Mouse (Mus musculus) limb, embryonic 14.5 days (tissue): Measurements from ENCODE around the gene Fermt1. TPM values are rescaled to one million over a fixed set of nuclear protein-coding genes. Genes with fewer than 3 reads are reported as not detected.

ENCODE experiments used
- ATAC-seq: fragments of 200-750 bp; cut with Nextera tagmentation; 2 replicates; pipeline ENCODE4 v1.8.0; 2017; ENCODE audit warnings: low read depth, moderate number of reproducible peaks, moderate TSS enrichment; ENCODE audit not compliant: low FRiP score
- DNase-seq: peaks from one replicate; pipeline ENCODE4 v3.0.0-alpha.2; 2015; ENCODE audit warnings: low spot score
- H3K27ac ChIP-seq: fragments of 300-500 bp; sonication (generic); replicated peaks from 2 replicates; pipeline ENCODE4 v1.5.1; 2014; ENCODE audit warnings: low read depth, mild to moderate bottlenecking, low read length, moderate library complexity, mixed read lengths
- H3K27me3 ChIP-seq: fragments of 300-500 bp; sonication (generic); 2 replicates; pipeline ENCODE4 v1.6.1; 2014; ENCODE audit warnings: low read length, mixed read lengths; ENCODE audit not compliant: control insufficient read depth, insufficient read depth
- H3K36me3 ChIP-seq: fragments of 300-500 bp; sonication (generic); 2 replicates; pipeline ENCODE4 v1.6.1; 2014; ENCODE audit warnings: mild to moderate bottlenecking, low read length, moderate library complexity, mixed read lengths; ENCODE audit not compliant: control insufficient read depth, insufficient read depth
- H3K4me1 ChIP-seq: fragments of 300-500 bp; sonication (generic); 2 replicates; pipeline ENCODE4 v1.6.1; 2014; ENCODE audit warnings: antibody characterized with exemption, low read length, mixed read lengths; ENCODE audit not compliant: control insufficient read depth, insufficient read depth
- H3K4me2 ChIP-seq: fragments of 300-500 bp; sonication (generic); replicated peaks from 2 replicates; pipeline ENCODE4 v1.6.1; 2014; ENCODE audit warnings: low read depth, mild to moderate bottlenecking, low read length, moderate library complexity; ENCODE audit not compliant: severe bottlenecking
- H3K4me3 ChIP-seq: fragments of 300-500 bp; sonication (generic); replicated peaks from 2 replicates; pipeline ENCODE4 v1.5.1; 2014; ENCODE audit warnings: low read length
- H3K9ac ChIP-seq: fragments of 300-500 bp; sonication (generic); 2 replicates; pipeline ENCODE4 v1.6.1; 2014; ENCODE audit warnings: mild to moderate bottlenecking, low read depth, low read length, moderate library complexity; ENCODE audit not compliant: severe bottlenecking
- H3K9me3 ChIP-seq: fragments of 300-500 bp; sonication (generic); 2 replicates; pipeline ENCODE4 v1.6.1; 2016; ENCODE audit warnings: low read length; ENCODE audit not compliant: control insufficient read depth
- POLR2A ChIP-seq: fragments of 200-500 bp; IDR thresholded peaks from 2 replicates; pipeline ENCODE4 v1.8.0; 2012; ENCODE audit warnings: inconsistent platforms, mild to moderate bottlenecking, moderate library complexity, borderline replicate concordance; ENCODE audit not compliant: insufficient read depth, insufficient read length; ENCODE audit errors: extremely low read depth
- WGBS: fragments of 180-500 bp; shearing (Covaris S2); extraction: QIAGEN DNeasy Blood & Tissue Kit; methylation state at CpG from one replicate; pipeline ENCODE4 v1.1.7; 2014; 5-methylcytosine and 5-hydroxymethylcytosine counted together
- polyA plus RNA-seq, 2 experiments: library from polyadenylated mRNA; depleted of rRNA in 1 of 2; stranded (reverse) in 1 of 2; unstranded in 1 of 2; fragments of >200 nt; fragmentation: Nextera tagmentation in 1 of 2; extraction: Ambion mirVana in 1 of 2; gene quantifications; 2 replicates each; pipeline versions ENCODE4 v1.2.1 to v1.2.3; 2012 to 2014

Fermt1 gene
- polyA plus RNA-seq, 2 experiments = 3.9 to 16.2 TPM

- H3K4me2 ChIP-seq = peak within 1 kb of the TSS; percentile 98
- no peaks in the 10 kb centered on the region for H3K9me3 ChIP-seq
- peak within 1 kb of the TSS; percentile 51 for H3K4me3 ChIP-seq
- H3K36me3 ChIP-seq = no peaks in the 10 kb centered on the region
- TF ChIP-seq POLR2A = no peak
- WGBS = 5% methylated on average over 12 of the region's 12 CpGs
- ATAC-seq (no peak), DNase-seq (no peak)
- H3K4me1 ChIP-seq = peaks cover 4% of the 10 kb centered on the region
- H3K27me3 ChIP-seq = peaks cover 35% of the 10 kb centered on the region
- no peak within 1 kb of the TSS for H3K27ac ChIP-seq
- peak within 1 kb of the TSS; percentile 34; the same call in 1 of the 2 replicates for H3K9ac ChIP-seq
Measured at GRCm38 (mm10) chr2:132880844-132881645, 64.7 kb downstream of the Fermt1 start, which contains the start of gene Lrrn4. Gene Lrrn4 (minus strand): TSS chr2:132880891.

DNA sequence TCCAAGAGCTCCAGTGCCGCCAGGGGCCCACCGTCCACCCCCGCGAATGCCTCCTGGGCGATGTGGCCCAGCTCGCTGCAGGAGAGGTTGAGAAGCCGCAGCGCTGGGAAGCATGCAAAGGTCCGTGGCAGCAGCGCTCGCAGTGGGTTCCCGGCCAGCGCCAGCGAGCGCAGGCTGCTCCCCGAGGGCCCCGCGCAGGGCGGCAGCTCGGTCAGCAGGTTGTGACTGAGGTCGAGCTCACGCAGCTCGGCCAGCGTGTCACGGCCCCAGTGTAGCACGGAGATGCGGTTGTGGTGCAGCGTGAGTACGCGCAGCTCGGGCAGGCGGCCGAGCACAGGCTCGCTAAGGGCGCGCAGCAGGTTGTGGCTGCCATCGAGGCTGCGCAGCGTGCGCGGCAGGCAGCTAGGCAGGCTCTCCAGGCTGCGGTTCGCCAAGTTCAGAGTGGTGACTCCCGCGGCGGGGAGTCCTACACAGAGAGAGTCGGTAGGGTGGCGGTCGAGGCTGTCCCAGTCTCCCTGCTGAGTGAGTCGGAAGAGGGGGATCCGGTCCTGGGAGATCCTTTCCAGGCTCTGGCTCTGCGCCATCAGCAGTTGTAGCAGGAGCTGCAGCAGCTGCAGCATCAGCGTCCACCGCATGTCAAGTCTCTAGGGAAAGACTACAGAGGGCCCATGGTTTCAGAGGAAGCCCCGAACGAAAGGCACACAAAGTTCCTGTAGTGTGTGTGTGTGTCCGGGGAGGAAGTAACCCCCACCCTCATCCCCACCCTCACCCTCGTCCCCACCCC is 66.3 kb downstream of the Fermt1 start:
- no peaks in the 10 kb centered on the region for H3K9me3 ChIP-seq
- no peaks in the 10 kb centered on the region for H3K36me3 ChIP-seq
- peaks cover 35% of the 10 kb centered on the region for H3K27me3 ChIP-seq
- DNase-seq (peak; percentile 46), ATAC-seq (peak; percentile 69)
- H3K4me2 ChIP-seq = peak overlapping the region; percentile 98
- H3K4me3 ChIP-seq = peak overlapping the region; percentile 51
- peaks cover 4% of the 10 kb centered on the region for H3K4me1 ChIP-seq
- whole genome bisulfite sequencing = under 1% methylated on average over 58 of the region's 58 CpGs
- no peak for TF ChIP-seq POLR2A
- H3K27ac ChIP-seq = no peak overlapping the region
- H3K9ac ChIP-seq = peak overlapping the region; percentile 34; the same call in 1 of the 2 replicates

GRCm38 (mm10) chr2:132876991-132877390 is 68.7 kb downstream of the Fermt1 start:
- Histone ChIP-seq H3K4me2 (no peak overlapping the region), H3K27me3 (peaks cover 35% of the 10 kb centered on the region), H3K4me1 (peaks cover 4% of the 10 kb centered on the region), H3K9ac (no peak overlapping the region), H3K9me3 (no peaks in the 10 kb centered on the region), H3K4me3 (no peak overlapping the region), H3K27ac (no peak overlapping the region), H3K36me3 (no peaks in the 10 kb centered on the region)
- 65% methylated on average over 1 of the region's 1 CpGs for WGBS
- DNase-seq = no peak
- no peak for ATAC-seq
- no peak for TF ChIP-seq POLR2A

DNA sequence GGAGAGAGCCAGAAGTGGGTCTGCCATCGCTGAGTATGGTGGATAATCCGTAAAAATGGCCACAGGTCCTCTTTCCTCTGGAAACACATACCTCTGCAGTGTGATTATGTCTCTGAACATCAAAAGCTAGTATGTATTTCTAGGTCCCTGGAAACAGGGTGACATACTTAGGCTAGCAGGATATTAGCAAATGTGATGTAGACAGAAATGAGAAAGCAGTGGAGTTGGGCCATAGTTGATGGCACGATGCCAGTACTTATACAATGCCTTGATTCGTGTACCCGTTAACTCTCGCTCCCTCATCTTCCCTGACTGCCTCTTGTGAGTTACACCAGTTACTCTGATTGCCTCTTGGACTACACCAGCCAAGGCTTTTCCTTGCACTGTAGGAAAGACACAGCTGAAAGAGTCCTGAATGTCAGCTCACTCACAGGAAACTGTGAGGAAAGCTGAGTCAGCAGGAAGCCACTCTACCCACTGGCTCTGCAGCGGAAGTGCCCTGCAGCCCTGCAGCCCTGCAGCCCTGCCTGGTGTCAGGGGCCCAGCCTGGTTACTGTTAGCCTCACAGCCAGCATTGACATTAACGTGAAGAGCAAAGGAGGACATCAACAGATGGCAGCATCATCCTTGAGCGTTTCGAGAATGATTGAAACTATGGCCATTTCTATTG is 71.9 kb downstream of the Fermt1 start:
- Histone ChIP-seq H3K27ac (no peak overlapping the region), H3K4me2 (no peak overlapping the region), H3K27me3 (peaks cover 12% of the 10 kb centered on the region), H3K36me3 (no peaks in the 10 kb centered on the region), H3K4me1 (no peaks in the 10 kb centered on the region), H3K4me3 (no peak overlapping the region), H3K9me3 (no peaks in the 10 kb centered on the region), H3K9ac (no peak overlapping the region)
- ATAC-seq (no peak), DNase-seq (no peak)
- TF ChIP-seq POLR2A = no peak
- WGBS = 77% methylated on average over 10 of the region's 10 CpGs

DNA sequence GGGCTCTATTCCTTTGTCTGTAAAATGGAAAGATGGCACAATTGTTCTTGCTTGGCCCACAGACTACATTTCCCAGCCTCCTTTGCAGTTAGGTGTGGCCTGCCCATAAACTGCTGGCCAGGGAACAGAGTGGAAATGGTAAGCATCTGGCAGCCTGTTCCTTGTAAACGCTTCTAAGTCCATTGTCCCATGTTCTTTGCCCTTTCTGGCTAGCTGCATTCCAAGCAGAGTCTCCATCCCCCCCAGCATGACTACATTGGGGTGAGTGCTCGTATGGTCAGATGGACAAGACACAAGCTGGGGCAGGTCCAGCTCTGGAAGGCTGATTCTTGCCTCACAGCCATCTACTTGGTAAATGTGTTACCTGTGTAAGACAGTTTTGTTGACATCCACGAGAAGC is 74.0 kb downstream of the Fermt1 start:
- Histone ChIP-seq H3K4me2 (no peak overlapping the region), H3K9me3 (no peaks in the 10 kb centered on the region), H3K4me3 (no peak overlapping the region), H3K4me1 (no peaks in the 10 kb centered on the region), H3K27me3 (no peaks in the 10 kb centered on the region), H3K36me3 (peaks cover 4% of the 10 kb centered on the region), H3K27ac (no peak overlapping the region), H3K9ac (no peak overlapping the region)
- DNase-seq = no peak
- no peak for TF ChIP-seq POLR2A
- 48% methylated on average over 3 of the region's 3 CpGs for WGBS
- no peak for ATAC-seq
